Mouse (Mus musculus): ENCODE results near the gene Ndufv3. TPM values are rescaled to one million over a fixed set of nuclear protein-coding genes. Genes with fewer than 3 reads are reported as not detected.
"Not testable (repeated sequence)": the region's sequence is repeated elsewhere in the genome, so short reads cannot be mapped to it uniquely, and the experiment has no call there.

Ndufv3 gene
- polyA plus RNA-seq, 1 experiment from 2014 or later: 332 TPM

GRCm38 (mm10) chr17:31540809-31541459, 21.0 kb downstream of the Ndufv3 start:
- peak; percentile 51; the same call in 1 of the 2 replicates for ATAC-seq (ENCODE audit: low FRiP score, low read depth)
- peaks cover 17% of the 10 kb centered on the region for H3K4me1 ChIP-seq
- WGBS: 53% methylated on average over 4 of the region's 4 CpGs
- no peaks in the 10 kb centered on the region for H3K27me3 ChIP-seq (replicated peaks)
- no peak overlapping the region for H3K4me2 ChIP-seq (replicated peaks)
- H3K9me3 ChIP-seq: no peaks in the 10 kb centered on the region
- no peak overlapping the region for H3K27ac ChIP-seq
- no peak overlapping the region for H3K9ac ChIP-seq
- no peak overlapping the region for H3K4me3 ChIP-seq
- H3K36me3 ChIP-seq: no peaks in the 10 kb centered on the region

DNA sequence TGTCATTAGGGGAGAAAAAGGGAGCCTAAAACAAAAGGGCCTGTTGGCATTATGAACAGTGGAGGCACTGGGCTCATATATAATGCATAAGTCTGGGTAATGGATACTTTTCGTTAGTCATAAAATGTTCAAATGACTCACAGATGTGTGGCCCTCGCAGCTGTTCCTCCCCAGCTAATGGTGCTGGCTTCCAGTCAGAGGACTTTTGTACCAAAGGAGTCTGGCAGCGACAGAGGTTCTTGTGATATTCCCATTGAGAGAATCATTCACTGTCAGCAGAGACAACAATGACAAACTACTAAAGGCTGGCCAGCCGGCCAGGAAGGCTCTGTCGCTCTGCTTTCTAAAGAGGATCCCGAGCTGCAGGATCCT, 21.5 kb downstream of the Ndufv3 start:
- no peaks in the 10 kb centered on the region for H3K27me3 ChIP-seq (replicated peaks)
- H3K4me3 ChIP-seq: no peak overlapping the region
- H3K9me3 ChIP-seq: no peaks in the 10 kb centered on the region
- H3K4me1 ChIP-seq: peaks cover 14% of the 10 kb centered on the region
- WGBS: 15% methylated on average over 6 of the region's 6 CpGs
- no peak overlapping the region for H3K9ac ChIP-seq
- H3K36me3 ChIP-seq: no peaks in the 10 kb centered on the region
- peak; percentile 61; the same call in 1 of the 2 replicates for ATAC-seq (ENCODE audit: low FRiP score, low read depth)
- H3K27ac ChIP-seq: peak overlapping the region; percentile 47
- no peak overlapping the region for H3K4me2 ChIP-seq (replicated peaks)

- Histone ChIP-seq H3K4me3 (no peak overlapping the region), H3K9ac (no peak overlapping the region), H3K9me3 (no peaks in the 10 kb centered on the region), H3K27ac (no peak overlapping the region), H3K4me1 (peaks cover 14% of the 10 kb centered on the region), H3K27me3 (replicated peaks) (no peaks in the 10 kb centered on the region), H3K4me2 (replicated peaks) (no peak overlapping the region), H3K36me3 (no peaks in the 10 kb centered on the region)
- no peak for ATAC-seq (ENCODE audit: low FRiP score, low read depth)
- WGBS: 38% methylated on average over 6 of the region's 6 CpGs
Observed at GRCm38 (mm10) chr17:31543574-31543973, 23.7 kb downstream of the Ndufv3 start.

- Histone ChIP-seq H3K4me3 (no peak overlapping the region), H3K27ac (no peak overlapping the region), H3K9me3 (no peaks in the 10 kb centered on the region), H3K4me1 (peaks cover 4% of the 10 kb centered on the region), H3K4me2 (replicated peaks) (no peak overlapping the region), H3K36me3 (no peaks in the 10 kb centered on the region), H3K9ac (no peak overlapping the region), H3K27me3 (replicated peaks) (no peaks in the 10 kb centered on the region)
- WGBS: 90% methylated on average over 9 of the region's 9 CpGs
- no peak for ATAC-seq (ENCODE audit: low FRiP score, low read depth)
Observed at GRCm38 (mm10) chr17:31546444-31547196, 26.7 kb downstream of the Ndufv3 start.

GRCm38 (mm10) chr17:31547974-31548373, 28.1 kb downstream of the Ndufv3 start:
- peaks cover 3% of the 10 kb centered on the region; the same call in 1 of the 2 replicates for H3K4me1 ChIP-seq
- WGBS: 67% methylated on average over 3 of the region's 3 CpGs
- ATAC-seq (ENCODE audit: low FRiP score, low read depth): no peak

GRCm38 (mm10) chr17:31549389-31549788, 29.5 kb downstream of the Ndufv3 start:
- ATAC-seq (ENCODE audit: low FRiP score, low read depth): no peak
- no peaks in the 10 kb centered on the region for H3K9me3 ChIP-seq

More at GRCm38 (mm10) chr17:31547974-31548373, 28.1 kb downstream of the Ndufv3 start:
- no peak overlapping the region for H3K4me2 ChIP-seq (replicated peaks)
- no peaks in the 10 kb centered on the region for H3K27me3 ChIP-seq (replicated peaks)
- no peak overlapping the region for H3K4me3 ChIP-seq
- H3K36me3 ChIP-seq: no peaks in the 10 kb centered on the region
- no peaks in the 10 kb centered on the region for H3K9me3 ChIP-seq
- H3K9ac ChIP-seq: no peak overlapping the region
- no peak overlapping the region for H3K27ac ChIP-seq

DNA sequence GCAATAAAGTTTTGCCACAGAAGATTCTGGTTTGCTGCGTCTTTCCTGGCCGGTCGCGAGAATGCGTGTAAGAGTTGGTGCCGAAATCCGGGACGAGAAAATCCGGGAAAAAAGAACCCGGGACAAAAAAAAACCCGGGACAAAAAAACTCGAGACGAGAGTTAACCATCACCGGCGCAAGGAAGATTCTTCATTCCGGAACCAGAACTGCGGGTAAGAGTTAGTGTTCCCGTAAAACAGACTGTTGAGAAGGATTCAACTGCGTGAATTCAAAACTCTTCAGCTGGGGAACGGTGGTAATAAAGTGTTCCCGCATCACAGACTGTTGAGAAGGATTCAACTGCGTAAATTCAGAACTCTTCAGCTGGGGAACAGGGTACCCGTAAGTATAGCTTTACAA, 32.7 kb downstream of the Ndufv3 start:
- not testable (repeated sequence) for ATAC-seq (ENCODE audit: low FRiP score, low read depth); H3K27me3 ChIP-seq (replicated peaks); H3K4me1 ChIP-seq; H3K36me3 ChIP-seq; H3K27ac ChIP-seq; H3K4me2 ChIP-seq (replicated peaks); H3K9me3 ChIP-seq; H3K4me3 ChIP-seq; H3K9ac ChIP-seq
- 95% methylated on average over 23 of the region's 23 CpGs for WGBS

More at GRCm38 (mm10) chr17:31549389-31549788, 29.5 kb downstream of the Ndufv3 start:
- H3K36me3 ChIP-seq: no peaks in the 10 kb centered on the region
- H3K4me2 ChIP-seq (replicated peaks): no peak overlapping the region
- H3K4me3 ChIP-seq: no peak overlapping the region
- no peaks in the 10 kb centered on the region for H3K27me3 ChIP-seq (replicated peaks)
- H3K9ac ChIP-seq: no peak overlapping the region
- H3K4me1 ChIP-seq: no peaks in the 10 kb centered on the region
- WGBS: 47% methylated on average over 8 of the region's 8 CpGs
- H3K27ac ChIP-seq: no peak overlapping the region

DNA sequence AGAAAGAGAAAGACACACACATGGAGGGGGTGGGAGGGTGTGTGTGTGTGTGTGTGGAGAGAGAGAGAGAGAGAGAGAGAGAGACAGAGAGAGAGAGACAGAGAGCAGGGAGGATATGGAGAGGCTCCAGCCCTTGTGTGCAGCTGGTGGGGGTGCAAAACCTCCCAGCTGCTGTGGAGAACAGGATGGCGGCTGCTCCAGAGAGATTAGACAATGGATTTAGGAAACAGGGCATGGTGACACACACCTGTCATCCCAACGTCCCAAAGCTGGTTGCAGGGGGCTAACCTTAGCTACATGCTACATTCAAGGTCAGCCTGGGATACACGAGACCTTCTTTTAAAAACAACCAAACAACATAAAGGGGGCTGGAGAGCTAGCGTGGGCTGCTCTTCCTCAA, 36.3 kb downstream of the Ndufv3 start:
- H3K4me3 ChIP-seq: no peak overlapping the region
- no peak for ATAC-seq (ENCODE audit: low FRiP score, low read depth)
- no peaks in the 10 kb centered on the region for H3K36me3 ChIP-seq
- no peaks in the 10 kb centered on the region for H3K9me3 ChIP-seq
- 75% methylated on average over 4 of the region's 4 CpGs for WGBS
- H3K27ac ChIP-seq: no peak overlapping the region
- H3K4me2 ChIP-seq (replicated peaks): no peak overlapping the region
- no peak overlapping the region for H3K9ac ChIP-seq
- H3K4me1 ChIP-seq: peaks cover 12% of the 10 kb centered on the region
- H3K27me3 ChIP-seq (replicated peaks): no peaks in the 10 kb centered on the region

DNA sequence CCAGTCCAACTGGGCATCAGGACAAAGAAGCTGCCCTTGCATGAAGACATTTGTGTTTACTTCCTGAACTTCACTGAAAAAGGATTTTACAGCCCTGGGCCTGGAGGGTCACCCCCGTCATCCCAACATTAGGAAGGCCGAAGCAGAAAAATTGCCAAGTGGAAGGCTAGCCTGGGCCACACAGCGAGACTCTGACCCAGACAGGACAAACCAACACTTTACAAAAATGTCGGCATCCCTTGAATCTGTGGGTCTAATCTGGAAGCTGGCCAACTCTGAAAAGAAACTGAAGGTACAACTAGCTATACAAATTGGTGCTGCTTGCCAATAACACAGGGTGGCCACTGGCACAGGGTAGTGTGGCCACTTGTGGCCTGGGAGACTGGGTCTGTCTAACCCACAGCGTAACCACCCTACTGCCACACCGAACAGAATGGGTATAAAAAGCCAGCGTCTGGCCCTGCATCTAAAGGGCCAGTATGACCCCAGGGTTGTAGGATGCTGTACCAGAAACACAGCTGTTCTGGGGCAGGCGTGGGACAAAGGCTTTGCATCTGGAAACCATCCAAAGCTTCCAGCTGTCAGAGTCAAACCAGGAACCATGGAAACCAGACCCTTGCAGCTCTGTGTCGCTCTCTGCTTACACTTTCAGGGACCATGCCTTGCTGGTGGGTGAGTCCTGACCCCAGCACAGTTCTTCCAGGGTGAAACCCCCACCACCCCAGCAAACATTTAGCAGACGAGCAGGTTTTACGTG, 37.4 kb downstream of the Ndufv3 start:
- H3K4me3 ChIP-seq: no peak overlapping the region
- no peaks in the 10 kb centered on the region for H3K9me3 ChIP-seq
- H3K27me3 ChIP-seq (replicated peaks): no peaks in the 10 kb centered on the region
- H3K9ac ChIP-seq: no peak overlapping the region
- H3K4me1 ChIP-seq: peaks cover 12% of the 10 kb centered on the region
- no peak for ATAC-seq (ENCODE audit: low FRiP score, low read depth)
- WGBS: 62% methylated on average over 11 of the region's 11 CpGs
- H3K4me2 ChIP-seq (replicated peaks): no peak overlapping the region
- no peak overlapping the region for H3K27ac ChIP-seq
- no peaks in the 10 kb centered on the region for H3K36me3 ChIP-seq

GRCm38 (mm10) chr17:31557947-31558542, 38.1 kb downstream of the Ndufv3 start:
- H3K27me3 ChIP-seq (replicated peaks): no peaks in the 10 kb centered on the region
- H3K4me2 ChIP-seq (replicated peaks): no peak overlapping the region
- H3K9me3 ChIP-seq: no peaks in the 10 kb centered on the region
- H3K27ac ChIP-seq: no peak overlapping the region
- 84% methylated on average over 10 of the region's 10 CpGs for WGBS
- H3K9ac ChIP-seq: no peak overlapping the region
- no peak for ATAC-seq (ENCODE audit: low FRiP score, low read depth)
- H3K4me1 ChIP-seq: peaks cover 12% of the 10 kb centered on the region
- H3K36me3 ChIP-seq: no peaks in the 10 kb centered on the region
- no peak overlapping the region for H3K4me3 ChIP-seq

DNA sequence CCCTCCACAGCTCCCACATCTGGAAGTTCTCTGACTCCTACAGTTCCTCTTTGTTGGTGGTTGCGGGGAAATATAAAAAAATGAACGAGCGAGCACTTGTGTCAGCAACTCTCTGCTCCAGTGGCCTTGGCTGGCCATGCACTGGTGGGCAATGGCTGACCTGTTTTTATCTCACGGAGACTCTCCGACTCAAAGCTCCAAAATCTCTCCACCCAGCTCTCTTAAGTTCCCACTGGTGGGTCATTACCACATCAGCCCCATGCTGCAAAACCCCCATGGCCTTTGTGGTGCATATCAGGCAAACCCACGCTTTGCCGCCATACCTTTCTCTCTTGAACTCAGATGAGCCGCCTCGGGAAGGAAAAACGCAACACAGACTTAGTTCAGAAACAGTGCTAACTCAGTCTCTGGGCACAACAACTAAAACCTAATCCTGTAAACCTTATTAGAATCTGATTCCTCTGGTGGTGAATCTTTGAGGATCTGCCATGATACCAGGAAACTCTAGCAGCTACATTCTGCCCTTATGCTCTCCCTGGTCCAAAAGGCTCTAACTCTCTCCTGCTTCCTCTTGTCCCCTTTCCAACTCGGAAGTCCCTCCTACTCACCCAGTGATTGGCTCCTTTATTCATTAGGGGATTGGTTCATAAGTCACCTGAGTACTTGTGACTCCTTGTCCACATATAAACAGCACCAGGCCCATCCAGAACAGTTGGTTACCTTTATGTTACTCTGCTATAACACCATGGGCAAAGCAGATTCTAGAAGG, 39.3 kb downstream of the Ndufv3 start:
- H3K9me3 ChIP-seq: no peaks in the 10 kb centered on the region

More for the DNA sequence above, 39.3 kb downstream of the Ndufv3 start:
- Histone ChIP-seq H3K4me1 (peaks cover 17% of the 10 kb centered on the region), H3K4me3 (no peak overlapping the region), H3K27ac (no peak overlapping the region), H3K9ac (no peak overlapping the region), H3K4me2 (replicated peaks) (no peak overlapping the region), H3K36me3 (no peaks in the 10 kb centered on the region), H3K27me3 (replicated peaks) (no peaks in the 10 kb centered on the region)
- ATAC-seq (ENCODE audit: low FRiP score, low read depth): no peak
- 91% methylated on average over 11 of the region's 11 CpGs for WGBS

All from neural tube, embryonic 12.5 days (tissue).